Mouse (Mus musculus) B cell, adult 2 months (primary cell): ENCODE data around the gene Dnajc14.
A peak's percentile ranks its signal among the peaks of the same experiment; 100 is the strongest.

Experiments
- DNase-seq, 2 experiments: peaks; one replicate each; pipeline ENCODE4 v3.0.0; 2022

The Dnajc14 gene

GRCm38 (mm10) chr10:128803771-128804270 is at the start of gene Dnajc14:
TSS of gene Dnajc14 (plus strand) at chr10:128804062.
- DNase-seq, result no peak

GRCm38 (mm10) chr10:128772895-128773294 is 31.0 kb upstream of the Dnajc14 start:
- DNase-seq, result peak; percentile 18 to 29

GRCm38 (mm10) chr10:128773685-128774084 is 30.2 kb upstream of the Dnajc14 start:
- DNase-seq, result peak; percentile 16 to 22

- DNase-seq, result no peak
These were observed 25.4 kb upstream of the Dnajc14 start for GRCm38 (mm10) chr10:128778441-128778840.

- DNase-seq, result peak; percentile 10 to 16
These were observed 24.7 kb upstream of the Dnajc14 start for GRCm38 (mm10) chr10:128779011-128779795.

GRCm38 (mm10) chr10:128780200-128780599 is 23.7 kb upstream of the Dnajc14 start:
- no peak for DNase-seq

- no peak for DNase-seq
These were observed 13.3 kb upstream of the Dnajc14 start, which contains the start of gene Mmp19 for GRCm38 (mm10) chr10:128790398-128791124. TSS of gene Mmp19 (plus strand) at chr10:128790910.

GRCm38 (mm10) chr10:128792041-128792440 is 11.8 kb upstream of the Dnajc14 start:
- DNase-seq, result no peak

GRCm38 (mm10) chr10:128793258-128793657 is 10.6 kb upstream of the Dnajc14 start:
- no peak for DNase-seq

GRCm38 (mm10) chr10:128794391-128794790 is 9.5 kb upstream of the Dnajc14 start:
- no peak for DNase-seq

- no peak for DNase-seq
These were observed 8.3 kb upstream of the Dnajc14 start for GRCm38 (mm10) chr10:128795581-128795980.

GRCm38 (mm10) chr10:128798676-128799075 is 5.2 kb upstream of the Dnajc14 start:
- no peak for DNase-seq

- no peak for DNase-seq
These were observed 1.8 kb upstream of the Dnajc14 start for GRCm38 (mm10) chr10:128801981-128802495.

- DNase-seq, result no peak
These were observed 906 bp upstream of the Dnajc14 start for GRCm38 (mm10) chr10:128802956-128803355.

GRCm38 (mm10) chr10:128803361-128803760 is 501 bp upstream of the Dnajc14 start:
- no peak for DNase-seq

GRCm38 (mm10) chr10:128804271-128805091 is 619 bp downstream of the Dnajc14 start, which contains the start of gene Tmem198b:
TSS of gene Tmem198b (minus strand) at chr10:128804370.
- DNase-seq, result peak; percentile 75 to 77

- DNase-seq, result peak; percentile 95 to 96
These were observed 1.5 kb downstream of the Dnajc14 start for GRCm38 (mm10) chr10:128805092-128806000.

- DNase-seq, result no peak
These were observed 2.2 kb downstream of the Dnajc14 start for GRCm38 (mm10) chr10:128806086-128806485.

- DNase-seq, result no peak
These were observed 3.2 kb downstream of the Dnajc14 start for GRCm38 (mm10) chr10:128807018-128807417.

GRCm38 (mm10) chr10:128817033-128817432 is 13.2 kb downstream of the Dnajc14 start, which contains the start of gene Sarnp:
TSS of gene Sarnp (plus strand) at chr10:128817333.
- DNase-seq, result no peak

- no peak for DNase-seq
These were observed 16.4 kb downstream of the Dnajc14 start for GRCm38 (mm10) chr10:128820217-128820616.
